Mouse (Mus musculus) midbrain, postnatal 0 days (tissue): Measurements from ENCODE around the gene Sdcbp2. TPM values are rescaled to one million over a fixed set of nuclear protein-coding genes. Genes with fewer than 3 reads are reported as not detected.

Source experiments
- ATAC-seq: fragments of 200-750 bp; cut with Nextera tagmentation; 2 replicates; pipeline ENCODE4 v1.8.0; 2017; ENCODE audit warnings: moderate number of reproducible peaks, mild to moderate bottlenecking, moderate TSS enrichment, moderate library complexity; ENCODE audit not compliant: low FRiP score
- DNase-seq: peaks from one replicate; pipeline ENCODE4 v3.0.0-alpha.2; 2015; ENCODE audit warnings: low spot score
- H3K27ac ChIP-seq: fragments of 300-500 bp; sonication (generic); 2 replicates; pipeline ENCODE4 v1.5.1; 2014; ENCODE audit warnings: low read depth, mild to moderate bottlenecking, low read length, mixed read lengths
- H3K27me3 ChIP-seq: fragments of 300-500 bp; sonication (generic); 2 replicates; pipeline ENCODE4 v1.6.1; 2014; ENCODE audit warnings: low read length, control low read depth, mixed read lengths; ENCODE audit not compliant: insufficient read depth
- H3K36me3 ChIP-seq: fragments of 300-500 bp; sonication (generic); 2 replicates; pipeline ENCODE4 v1.6.1; 2014; ENCODE audit warnings: low read length, control low read depth, mixed read lengths; ENCODE audit not compliant: insufficient read depth
- H3K4me1 ChIP-seq: fragments of 300-500 bp; sonication (generic); 2 replicates; pipeline ENCODE4 v1.6.1; 2014; ENCODE audit warnings: mild to moderate bottlenecking, control low read depth, antibody characterized with exemption, low read length, mixed read lengths; ENCODE audit not compliant: insufficient read depth
- H3K4me2 ChIP-seq: fragments of 300-500 bp; sonication (generic); 2 replicates; pipeline ENCODE4 v1.6.1; 2014; ENCODE audit warnings: low read depth, mild to moderate bottlenecking, low read length, mixed read lengths; ENCODE audit not compliant: poor library complexity, severe bottlenecking
- H3K4me3 ChIP-seq: fragments of 300-500 bp; sonication (generic); 2 replicates; pipeline ENCODE4 v1.5.1; 2014; ENCODE audit warnings: low read depth, mild to moderate bottlenecking, low read length, moderate library complexity
- H3K9ac ChIP-seq: fragments of 300-500 bp; sonication (generic); replicated peaks from 2 replicates; pipeline ENCODE4 v1.6.1; 2014; ENCODE audit warnings: mild to moderate bottlenecking, low read length, moderate library complexity, mixed read lengths; ENCODE audit not compliant: poor library complexity, severe bottlenecking
- H3K9me3 ChIP-seq: fragments of 300-500 bp; sonication (generic); 2 replicates; pipeline ENCODE4 v1.6.1; 2016; ENCODE audit warnings: low read length, control low read depth
- CTCF ChIP-seq: IDR thresholded peaks from 2 replicates; pipeline ENCODE4 v1.5.1; 2016; ENCODE audit warnings: antibody characterized with exemption, mild to moderate bottlenecking
- WGBS: fragments of 180-500 bp; shearing (Covaris S2); extraction: QIAGEN DNeasy Blood & Tissue Kit; methylation state at CpG from one replicate; pipeline ENCODE4 v1.1.7; 2014; 5-methylcytosine and 5-hydroxymethylcytosine counted together
- polyA plus RNA-seq: library from polyadenylated mRNA; unstranded; fragments of >200 nt; fragmentation: Nextera tagmentation; extraction: Ambion mirVana; gene quantifications from 2 replicates; pipeline ENCODE4 v1.2.1, GENCODE M21; 2015
- total RNA-seq: library from RNA; depleted of rRNA; stranded (reverse); fragments of >200 nt; gene quantifications from 2 replicates; pipeline ENCODE4 v1.2.3, GENCODE M21; 2014

Gene Sdcbp2
- total and polyA plus RNA-seq, 2 experiments from 2014 or later: 1.4 TPM; not detected in 1

DNA sequence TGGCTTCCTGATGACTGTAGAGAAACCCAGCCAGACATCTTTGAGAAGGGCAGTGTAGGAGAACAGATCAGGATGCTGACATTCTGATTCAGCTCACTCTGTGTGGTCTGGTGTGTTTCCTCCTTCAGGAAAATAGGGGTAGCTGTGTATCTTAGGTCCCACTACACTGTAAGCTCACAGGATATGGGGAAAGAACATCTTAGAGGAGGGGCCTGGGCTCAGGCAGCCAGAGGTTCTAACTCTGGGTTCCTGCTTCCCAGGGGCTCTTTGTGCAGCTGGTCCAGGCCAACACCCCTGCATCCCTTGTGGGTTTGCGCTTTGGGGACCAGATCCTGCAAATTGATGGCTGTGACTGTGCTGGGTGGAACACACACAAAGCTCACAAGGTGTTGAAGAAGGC, 14.4 kb downstream of the Sdcbp2 start:
- H3K4me2 ChIP-seq: no peak overlapping the region
- WGBS: 87% methylated on average over 1 of the region's 1 CpGs
- no peak for ATAC-seq
- no peak for TF ChIP-seq CTCF
- H3K4me3 ChIP-seq: no peak overlapping the region
- H3K9me3 ChIP-seq: no peaks in the 10 kb centered on the region
- no peak overlapping the region for H3K9ac ChIP-seq
- no peak overlapping the region for H3K27ac ChIP-seq
- DNase-seq: no peak
- no peaks in the 10 kb centered on the region for H3K4me1 ChIP-seq
- 0 out of 2 replicates have a peak, but pooled peaks cover 3% of the 10 kb centered on the region for H3K36me3 ChIP-seq
- H3K27me3 ChIP-seq: no peaks in the 10 kb centered on the region

DNA sequence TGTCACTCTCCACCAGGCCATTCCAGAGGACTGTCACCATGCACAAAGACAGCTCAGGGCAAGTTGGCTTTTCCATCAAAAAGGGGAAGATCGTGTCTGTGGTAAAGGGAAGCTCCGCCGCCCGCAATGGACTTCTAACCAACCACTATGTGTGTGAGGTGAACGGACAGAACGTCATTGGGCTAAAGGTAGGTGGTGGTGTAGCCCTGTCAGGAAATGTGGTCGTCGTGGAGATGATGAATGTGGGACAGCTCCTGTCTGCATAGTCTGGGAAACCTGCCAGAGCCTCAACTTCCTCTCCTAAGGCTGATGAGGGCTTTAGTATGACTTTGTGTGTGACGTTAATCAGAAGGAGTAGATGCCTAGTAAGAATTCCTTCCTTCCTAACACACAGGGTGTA, 14.9 kb downstream of the Sdcbp2 start:
- TF ChIP-seq CTCF: no peak
- peaks cover 3% of the 10 kb centered on the region for H3K36me3 ChIP-seq
- H3K4me2 ChIP-seq: no peak overlapping the region
- no peak overlapping the region for H3K9ac ChIP-seq
- no peaks in the 10 kb centered on the region for H3K4me1 ChIP-seq
- H3K4me3 ChIP-seq: no peak overlapping the region
- no peak overlapping the region for H3K27ac ChIP-seq
- WGBS: 80% methylated on average over 9 of the region's 9 CpGs
- no peaks in the 10 kb centered on the region for H3K27me3 ChIP-seq
- no peaks in the 10 kb centered on the region for H3K9me3 ChIP-seq
- no peak for DNase-seq
- ATAC-seq: no peak

DNA sequence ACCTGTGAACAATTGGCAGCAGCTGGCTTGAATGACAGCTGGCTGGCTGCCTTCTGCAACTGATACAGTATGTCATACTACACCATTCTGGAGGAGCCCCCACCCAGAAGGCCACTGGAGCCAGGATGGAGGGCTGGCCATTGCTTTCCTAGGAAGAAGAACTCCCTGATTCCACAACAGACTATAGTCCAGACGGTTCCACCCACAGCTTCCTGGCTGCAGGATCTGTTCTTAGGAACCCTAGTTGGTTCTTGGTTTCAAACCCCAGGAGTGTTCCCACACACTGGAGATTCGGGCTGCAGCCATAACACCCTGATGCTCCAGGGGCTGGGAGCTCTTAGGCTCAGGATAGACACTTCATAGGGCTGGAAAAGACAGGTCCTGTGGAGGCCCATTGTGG, 25.6 kb downstream of the Sdcbp2 start:
- Histone ChIP-seq H3K9ac (no peak overlapping the region), H3K27ac (no peak overlapping the region), H3K9me3 (no peaks in the 10 kb centered on the region), H3K27me3 (no peaks in the 10 kb centered on the region), H3K36me3 (peaks cover 61% of the 10 kb centered on the region), H3K4me1 (0 out of 2 replicates have a peak, but pooled peaks cover 2% of the 10 kb centered on the region), H3K4me2 (no peak overlapping the region), H3K4me3 (no peak overlapping the region)
- no peak for ATAC-seq
- TF ChIP-seq CTCF: no peak
- no peak for DNase-seq
- WGBS: 78% methylated on average over 2 of the region's 2 CpGs

DNA sequence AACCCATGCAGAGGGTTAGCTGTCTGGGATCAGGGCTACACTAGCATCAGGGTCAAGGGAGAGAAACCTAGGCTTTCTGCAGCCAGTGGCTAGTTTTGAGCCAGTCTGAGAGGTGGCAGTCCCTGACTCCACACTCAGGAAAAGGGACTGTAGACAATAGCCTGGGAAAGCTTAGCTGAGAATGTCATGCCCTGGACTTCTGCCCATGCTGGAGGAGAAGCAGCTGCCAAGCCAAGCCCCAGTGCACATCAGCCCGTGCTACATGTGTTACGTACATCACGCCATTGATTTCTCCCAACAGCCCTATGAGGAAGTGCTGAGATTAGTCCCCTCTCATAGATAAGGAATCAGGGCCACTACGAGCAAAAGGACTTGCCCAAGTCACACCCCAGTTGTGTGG, 29.7 kb downstream of the Sdcbp2 start:
- no peak for ATAC-seq
- H3K9me3 ChIP-seq: no peaks in the 10 kb centered on the region
- H3K4me2 ChIP-seq: no peak overlapping the region
- peaks cover 23% of the 10 kb centered on the region for H3K36me3 ChIP-seq
- no peak for TF ChIP-seq CTCF
- WGBS: 67% methylated on average over 4 of the region's 4 CpGs
- peak; percentile 40 for DNase-seq
- H3K4me1 ChIP-seq: 0 out of 2 replicates have a peak, but pooled peaks cover 14% of the 10 kb centered on the region
- no peak overlapping the region for H3K27ac ChIP-seq
- H3K9ac ChIP-seq: no peak overlapping the region
- no peak overlapping the region for H3K4me3 ChIP-seq
- H3K27me3 ChIP-seq: no peaks in the 10 kb centered on the region

DNA sequence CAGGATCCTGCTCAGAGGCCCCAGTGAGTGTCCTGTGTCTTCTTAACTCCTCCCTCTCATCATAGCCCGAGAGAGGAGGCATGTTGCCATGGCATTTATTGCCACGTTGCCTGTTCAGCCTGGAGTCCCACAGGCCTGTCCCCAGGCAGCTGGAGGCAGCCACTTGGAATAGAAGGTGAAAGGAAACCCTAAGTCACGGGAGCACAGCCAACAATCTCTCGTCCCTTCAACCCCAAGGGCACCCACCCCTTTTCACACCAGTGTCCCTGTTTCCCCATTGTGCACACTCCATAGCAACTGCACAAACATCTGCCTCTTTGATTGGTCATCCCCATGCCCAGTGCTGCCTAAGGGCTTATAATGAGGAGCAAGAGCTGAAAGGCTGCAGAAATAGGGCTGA, 31.2 kb downstream of the Sdcbp2 start:
- ATAC-seq: peak; percentile 73
- Histone ChIP-seq H3K36me3 (peaks cover 14% of the 10 kb centered on the region; the same call in 1 of the 2 replicates), H3K27me3 (no peaks in the 10 kb centered on the region), H3K4me2 (no peak overlapping the region), H3K9me3 (no peaks in the 10 kb centered on the region), H3K4me3 (no peak overlapping the region), H3K27ac (peak overlapping the region; percentile 7; the same call in 1 of the 2 replicates), H3K9ac (no peak overlapping the region), H3K4me1 (0 out of 2 replicates have a peak, but pooled peaks cover 14% of the 10 kb centered on the region)
- WGBS: 6% methylated on average over 4 of the region's 4 CpGs
- no peak for TF ChIP-seq CTCF
- peak; percentile 91 for DNase-seq

DNA sequence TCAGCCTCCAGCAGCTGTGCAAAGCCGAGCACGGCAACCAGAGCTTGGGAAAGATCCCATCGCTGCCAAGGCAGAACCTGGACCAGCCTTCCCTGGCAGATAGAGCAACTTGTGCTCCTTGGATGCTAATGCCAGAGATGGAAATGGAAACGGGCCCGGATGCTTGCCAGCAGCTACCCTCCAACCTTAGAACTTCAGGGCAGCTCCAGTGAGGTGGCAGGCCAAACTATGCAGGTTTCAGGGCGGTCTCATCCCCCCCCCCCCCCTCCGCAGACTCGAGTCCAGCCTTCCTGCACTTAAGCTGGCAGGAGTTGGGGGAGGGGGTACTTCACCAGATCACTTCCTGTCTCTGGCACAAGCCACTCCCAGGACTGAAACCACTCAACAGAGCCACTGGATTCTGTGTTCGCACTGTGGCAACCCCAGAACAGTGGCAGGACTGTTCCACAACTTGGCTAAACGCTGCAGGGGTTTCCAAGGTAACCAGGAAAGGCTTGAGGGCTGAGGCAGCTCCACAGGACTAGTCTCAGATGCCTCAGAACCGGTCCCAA, 33.1 kb downstream of the Sdcbp2 start:
- H3K9ac ChIP-seq: no peak overlapping the region
- peak; percentile 74 for ATAC-seq
- no peak overlapping the region for H3K4me2 ChIP-seq
- no peaks in the 10 kb centered on the region for H3K36me3 ChIP-seq
- H3K27ac ChIP-seq: peak overlapping the region; percentile 59; the same call in 1 of the 2 replicates
- no peaks in the 10 kb centered on the region for H3K27me3 ChIP-seq
- H3K4me1 ChIP-seq: 0 out of 2 replicates have a peak, but pooled peaks cover 14% of the 10 kb centered on the region
- no peaks in the 10 kb centered on the region for H3K9me3 ChIP-seq
- DNase-seq: peak; percentile 87
- WGBS: 43% methylated on average over 11 of the region's 11 CpGs
- no peak for TF ChIP-seq CTCF
- H3K4me3 ChIP-seq: no peak overlapping the region
